Mouse (Mus musculus): ENCODE data around the gene Lipc. TPM values are rescaled to one million over a fixed set of nuclear protein-coding genes. Genes with fewer than 3 reads are reported as not detected.

The Lipc gene
- polyA plus RNA-seq, 1 experiment, result 0.08 TPM

- H3K27me3 ChIP-seq (ENCODE audit: control insufficient read depth, insufficient read depth, low read length), result no peaks in the 10 kb centered on the region
- WGBS, result 97% methylated on average over 6 of the region's 6 CpGs
- DNase-seq, result no peak
Observed at GRCm38 (mm10) chr9:70827911-70828310, 124.1 kb downstream of the Lipc start.

GRCm38 (mm10) chr9:70824103-70824502, 127.9 kb downstream of the Lipc start:
- H3K4me1 ChIP-seq (ENCODE audit: control insufficient read depth, insufficient read depth, low read length), result no peaks in the 10 kb centered on the region
- TF ChIP-seq POLR2A (IDR thresholded peaks at IDR 0.05; ENCODE audit: borderline replicate concordance, insufficient read depth, low read length) (no peak), CTCF (IDR thresholded peaks at IDR 0.05; ENCODE audit: borderline replicate concordance, insufficient read depth, low read depth, low read length) (no peak)
- DNase-seq, result no peak
- no peaks in the 10 kb centered on the region for H3K27me3 ChIP-seq (ENCODE audit: control insufficient read depth, insufficient read depth, low read length)
- no peak overlapping the region for H3K4me3 ChIP-seq (replicated peaks; ENCODE audit: insufficient read depth, low read depth, low read length)
- no peak overlapping the region for H3K27ac ChIP-seq (ENCODE audit: insufficient read depth, low read length)
- 94% methylated on average over 3 of the region's 3 CpGs for WGBS

More at GRCm38 (mm10) chr9:70827911-70828310, 124.1 kb downstream of the Lipc start:
- H3K4me3 ChIP-seq (replicated peaks; ENCODE audit: insufficient read depth, low read depth, low read length), result no peak overlapping the region
- TF ChIP-seq POLR2A (IDR thresholded peaks at IDR 0.05; ENCODE audit: borderline replicate concordance, insufficient read depth, low read length), result no peak
- no peak for TF ChIP-seq CTCF (IDR thresholded peaks at IDR 0.05; ENCODE audit: borderline replicate concordance, insufficient read depth, low read depth, low read length)
- no peak overlapping the region for H3K27ac ChIP-seq (ENCODE audit: insufficient read depth, low read length)
- no peaks in the 10 kb centered on the region for H3K4me1 ChIP-seq (ENCODE audit: control insufficient read depth, insufficient read depth, low read length)

- no peak overlapping the region for H3K4me3 ChIP-seq (replicated peaks; ENCODE audit: insufficient read depth, low read depth, low read length)
- H3K27me3 ChIP-seq (ENCODE audit: control insufficient read depth, insufficient read depth, low read length), result no peaks in the 10 kb centered on the region
- H3K4me1 ChIP-seq (ENCODE audit: control insufficient read depth, insufficient read depth, low read length), result no peaks in the 10 kb centered on the region; the same call in 1 of the 2 replicates
- DNase-seq, result no peak
- H3K27ac ChIP-seq (ENCODE audit: insufficient read depth, low read length), result no peak overlapping the region
- 75% methylated on average over 14 of the region's 14 CpGs for WGBS
- TF ChIP-seq POLR2A (IDR thresholded peaks at IDR 0.05; ENCODE audit: borderline replicate concordance, insufficient read depth, low read length) (no peak), CTCF (IDR thresholded peaks at IDR 0.05; ENCODE audit: borderline replicate concordance, insufficient read depth, low read depth, low read length) (no peak)
Observed at GRCm38 (mm10) chr9:70818739-70819138, 133.3 kb downstream of the Lipc start.

GRCm38 (mm10) chr9:70817396-70817795, 134.6 kb downstream of the Lipc start:
- Histone ChIP-seq H3K27ac (ENCODE audit: insufficient read depth, low read length) (no peak overlapping the region), H3K4me3 (replicated peaks; ENCODE audit: insufficient read depth, low read depth, low read length) (no peak overlapping the region), H3K4me1 (ENCODE audit: control insufficient read depth, insufficient read depth, low read length) (no peaks in the 10 kb centered on the region; the same call in 1 of the 2 replicates), H3K27me3 (ENCODE audit: control insufficient read depth, insufficient read depth, low read length) (no peaks in the 10 kb centered on the region)
- DNase-seq, result no peak
- no peak for TF ChIP-seq POLR2A (IDR thresholded peaks at IDR 0.05; ENCODE audit: borderline replicate concordance, insufficient read depth, low read length)
- no peak for TF ChIP-seq CTCF (IDR thresholded peaks at IDR 0.05; ENCODE audit: borderline replicate concordance, insufficient read depth, low read depth, low read length)
- WGBS, result 34% methylated on average over 1 of the region's 1 CpGs

GRCm38 (mm10) chr9:70816701-70817305, 135.2 kb downstream of the Lipc start:
- H3K27me3 ChIP-seq (ENCODE audit: control insufficient read depth, insufficient read depth, low read length), result no peaks in the 10 kb centered on the region
- H3K4me3 ChIP-seq (replicated peaks; ENCODE audit: insufficient read depth, low read depth, low read length), result no peak overlapping the region
- 81% methylated on average over 14 of the region's 14 CpGs for WGBS
- no peaks in the 10 kb centered on the region; the same call in 1 of the 2 replicates for H3K4me1 ChIP-seq (ENCODE audit: control insufficient read depth, insufficient read depth, low read length)
- no peak overlapping the region for H3K27ac ChIP-seq (ENCODE audit: insufficient read depth, low read length)
- TF ChIP-seq CTCF (IDR thresholded peaks at IDR 0.05; ENCODE audit: borderline replicate concordance, insufficient read depth, low read depth, low read length), result no peak
- no peak for TF ChIP-seq POLR2A (IDR thresholded peaks at IDR 0.05; ENCODE audit: borderline replicate concordance, insufficient read depth, low read length)
- no peak for DNase-seq

GRCm38 (mm10) chr9:70812551-70812950, 139.5 kb downstream of the Lipc start:
- H3K27ac ChIP-seq (ENCODE audit: insufficient read depth, low read length), result no peak overlapping the region
- H3K4me1 ChIP-seq (ENCODE audit: control insufficient read depth, insufficient read depth, low read length), result no peaks in the 10 kb centered on the region; the same call in 1 of the 2 replicates
- WGBS, result 95% methylated on average over 12 of the region's 12 CpGs
- H3K4me3 ChIP-seq (replicated peaks; ENCODE audit: insufficient read depth, low read depth, low read length), result no peak overlapping the region
- DNase-seq, result no peak
- TF ChIP-seq CTCF (IDR thresholded peaks at IDR 0.05; ENCODE audit: borderline replicate concordance, insufficient read depth, low read depth, low read length) (no peak), POLR2A (IDR thresholded peaks at IDR 0.05; ENCODE audit: borderline replicate concordance, insufficient read depth, low read length) (no peak)
- H3K27me3 ChIP-seq (ENCODE audit: control insufficient read depth, insufficient read depth, low read length), result no peaks in the 10 kb centered on the region

GRCm38 (mm10) chr9:70807714-70808113, 144.3 kb downstream of the Lipc start:
- Histone ChIP-seq H3K4me3 (replicated peaks; ENCODE audit: insufficient read depth, low read depth, low read length) (no peak overlapping the region), H3K27me3 (ENCODE audit: control insufficient read depth, insufficient read depth, low read length) (no peaks in the 10 kb centered on the region), H3K4me1 (ENCODE audit: control insufficient read depth, insufficient read depth, low read length) (no peaks in the 10 kb centered on the region), H3K27ac (ENCODE audit: insufficient read depth, low read length) (no peak overlapping the region)
- TF ChIP-seq CTCF (IDR thresholded peaks at IDR 0.05; ENCODE audit: borderline replicate concordance, insufficient read depth, low read depth, low read length) (no peak), POLR2A (IDR thresholded peaks at IDR 0.05; ENCODE audit: borderline replicate concordance, insufficient read depth, low read length) (no peak)
- 48% methylated on average over 11 of the region's 11 CpGs for WGBS
- DNase-seq, result no peak

GRCm38 (mm10) chr9:70806069-70806468, 146.0 kb downstream of the Lipc start:
- no peak for TF ChIP-seq CTCF (IDR thresholded peaks at IDR 0.05; ENCODE audit: borderline replicate concordance, insufficient read depth, low read depth, low read length)
- no peak for TF ChIP-seq POLR2A (IDR thresholded peaks at IDR 0.05; ENCODE audit: borderline replicate concordance, insufficient read depth, low read length)
- whole genome bisulfite sequencing, result 53% methylated on average over 1 of the region's 1 CpGs
- H3K4me1 ChIP-seq (ENCODE audit: control insufficient read depth, insufficient read depth, low read length), result no peaks in the 10 kb centered on the region

More at GRCm38 (mm10) chr9:70806069-70806468, 146.0 kb downstream of the Lipc start:
- no peaks in the 10 kb centered on the region for H3K27me3 ChIP-seq (ENCODE audit: control insufficient read depth, insufficient read depth, low read length)
- H3K4me3 ChIP-seq (replicated peaks; ENCODE audit: insufficient read depth, low read depth, low read length), result no peak overlapping the region
- DNase-seq, result no peak
- no peak overlapping the region for H3K27ac ChIP-seq (ENCODE audit: insufficient read depth, low read length)

Measured in cerebellum, adult 2 months (tissue).